Mouse (Mus musculus): Measurements from ENCODE around the gene Cmss1. TPM values are rescaled to one million over a fixed set of nuclear protein-coding genes. Genes with fewer than 3 reads are reported as not detected.

Gene Cmss1
- total RNA-seq, 2 experiments from 2014 or later: 34.1 to 36.0 TPM

GRCm38 (mm10) chr16:57560185-57560584 is 46.5 kb downstream of the Cmss1 start:
- no peak for DNase-seq (ENCODE audit: low spot score)

- no peak for DNase-seq (ENCODE audit: low spot score)
Measured at GRCm38 (mm10) chr16:57558258-57558657, 48.4 kb downstream of the Cmss1 start.

- DNase-seq (ENCODE audit: low spot score): no peak
Measured at GRCm38 (mm10) chr16:57556244-57556643, 50.4 kb downstream of the Cmss1 start.

GRCm38 (mm10) chr16:57555667-57556066 is 51.0 kb downstream of the Cmss1 start:
- DNase-seq (ENCODE audit: low spot score): no peak

GRCm38 (mm10) chr16:57554886-57555400 is 51.7 kb downstream of the Cmss1 start:
- DNase-seq (ENCODE audit: low spot score): no peak

GRCm38 (mm10) chr16:57553235-57553634 is 53.4 kb downstream of the Cmss1 start:
- DNase-seq (ENCODE audit: low spot score): no peak

GRCm38 (mm10) chr16:57552709-57553108 is 54.0 kb downstream of the Cmss1 start:
- no peak for DNase-seq (ENCODE audit: low spot score)

- no peak for DNase-seq (ENCODE audit: low spot score)
Measured at GRCm38 (mm10) chr16:57551617-57552016, 55.0 kb downstream of the Cmss1 start.

- no peak for DNase-seq (ENCODE audit: low spot score)
Measured at GRCm38 (mm10) chr16:57550817-57551216, 55.8 kb downstream of the Cmss1 start.

GRCm38 (mm10) chr16:57550088-57550487 is 56.6 kb downstream of the Cmss1 start:
- DNase-seq (ENCODE audit: low spot score): no peak

- peak; percentile 72 for DNase-seq (ENCODE audit: low spot score)
Measured at GRCm38 (mm10) chr16:57549061-57550037, 57.3 kb downstream of the Cmss1 start.

- no peak for DNase-seq (ENCODE audit: low spot score)
Measured at GRCm38 (mm10) chr16:57548608-57549007, 58.1 kb downstream of the Cmss1 start.

GRCm38 (mm10) chr16:57546355-57546754 is 60.3 kb downstream of the Cmss1 start:
- DNase-seq (ENCODE audit: low spot score): no peak

- DNase-seq (ENCODE audit: low spot score): no peak
Measured at GRCm38 (mm10) chr16:57544441-57544840, 62.2 kb downstream of the Cmss1 start.

GRCm38 (mm10) chr16:57543243-57543642 is 63.4 kb downstream of the Cmss1 start:
- DNase-seq (ENCODE audit: low spot score): no peak

- DNase-seq (ENCODE audit: low spot score): no peak
Measured at GRCm38 (mm10) chr16:57536511-57536910, 70.2 kb downstream of the Cmss1 start.

- no peak for DNase-seq (ENCODE audit: low spot score)
Measured at GRCm38 (mm10) chr16:57534811-57535210, 71.9 kb downstream of the Cmss1 start.

- no peak for DNase-seq (ENCODE audit: low spot score)
Measured at GRCm38 (mm10) chr16:57534365-57534764, 72.3 kb downstream of the Cmss1 start.

- DNase-seq (ENCODE audit: low spot score): no peak
Measured at GRCm38 (mm10) chr16:57532081-57532493, 74.6 kb downstream of the Cmss1 start.

- DNase-seq (ENCODE audit: low spot score): no peak
Measured at GRCm38 (mm10) chr16:57530547-57530946, 76.1 kb downstream of the Cmss1 start.

- no peak for DNase-seq (ENCODE audit: low spot score)
Measured at GRCm38 (mm10) chr16:57528457-57528856, 78.2 kb downstream of the Cmss1 start.

- DNase-seq (ENCODE audit: low spot score): no peak
Measured at GRCm38 (mm10) chr16:57526893-57527292, 79.8 kb downstream of the Cmss1 start.

GRCm38 (mm10) chr16:57525476-57525875 is 81.2 kb downstream of the Cmss1 start:
- DNase-seq (ENCODE audit: low spot score): no peak
